Mouse (Mus musculus) forebrain, embryonic 13.5 days (tissue): ENCODE measurements at regions not wholly inside any gene's neighbourhood (a gene's known extent, or its start where the extent isn't known, plus 50 kb on each side); places are given as distances from the start of the nearest gene placed in this dataset.

Source experiments
- ATAC-seq: fragments of 200-750 bp; cut with Nextera tagmentation; 2 replicates; pipeline ENCODE4 v1.8.0; 2017
- H3K27ac ChIP-seq: fragments of 300-500 bp; sonication (generic); 2 replicates; pipeline ENCODE4 v1.5.1; 2015; ENCODE audit warnings: inconsistent platforms, mild to moderate bottlenecking, moderate library complexity
- H3K27me3 ChIP-seq: fragments of 300-500 bp; sonication (generic); 2 replicates; pipeline ENCODE4 v1.6.1; 2015; ENCODE audit warnings: mild to moderate bottlenecking, inconsistent platforms
- H3K36me3 ChIP-seq: fragments of 300-500 bp; sonication (generic); 2 replicates; pipeline ENCODE4 v1.6.1; 2015; ENCODE audit warnings: mild to moderate bottlenecking, inconsistent platforms; ENCODE audit not compliant: poor library complexity, severe bottlenecking
- H3K4me1 ChIP-seq: fragments of 300-500 bp; sonication (generic); 2 replicates; pipeline ENCODE4 v1.6.1; 2015; ENCODE audit warnings: inconsistent platforms
- H3K4me2 ChIP-seq: fragments of 300-500 bp; sonication (generic); 2 replicates; pipeline ENCODE4 v1.6.1; 2015; ENCODE audit warnings: inconsistent platforms, mild to moderate bottlenecking, moderate library complexity
- H3K4me3 ChIP-seq: fragments of 300-500 bp; sonication (generic); 2 replicates; pipeline ENCODE4 v1.5.1; 2015; ENCODE audit warnings: mild to moderate bottlenecking, inconsistent platforms
- H3K9ac ChIP-seq: fragments of 300-500 bp; sonication (generic); 2 replicates; pipeline ENCODE4 v1.6.1; 2015; ENCODE audit warnings: mild to moderate bottlenecking, inconsistent platforms
- H3K9me3 ChIP-seq: fragments of 300-500 bp; sonication (generic); replicated peaks from 2 replicates; pipeline ENCODE4 v1.6.1; 2016; ENCODE audit warnings: inconsistent platforms
- WGBS: fragments of 180-500 bp; shearing (Covaris S2); methylation state at CpG from one replicate; pipeline ENCODE4 v1.1.7; 2015; 5-methylcytosine and 5-hydroxymethylcytosine counted together

DNA sequence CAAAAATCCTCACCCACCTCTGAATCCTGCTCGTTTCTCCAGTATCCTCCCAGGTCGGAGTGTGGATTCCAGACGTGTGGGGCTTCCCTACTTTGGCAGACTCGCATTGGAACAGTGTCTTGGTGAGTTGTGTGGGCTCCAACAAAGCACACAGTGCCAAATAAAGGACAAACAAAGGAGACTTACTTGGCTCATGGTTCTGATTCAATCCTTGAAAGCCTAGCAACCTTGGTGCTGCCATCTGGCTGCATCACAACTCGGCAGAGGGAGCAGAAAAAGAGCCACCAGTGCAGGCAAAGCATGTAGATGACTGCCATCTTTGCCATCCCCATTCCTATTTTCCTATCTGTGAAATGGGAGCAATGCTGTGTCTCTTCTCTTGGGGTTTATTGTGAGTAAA, 64.0 kb downstream of the Il9r start:
- Histone ChIP-seq H3K4me2 (no peak overlapping the region), H3K27me3 (no peaks in the 10 kb centered on the region), H3K4me1 (peaks cover 47% of the 10 kb centered on the region), H3K9me3 (no peaks in the 10 kb centered on the region), H3K27ac (peak overlapping the region; percentile 49), H3K9ac (no peak overlapping the region), H3K4me3 (no peak overlapping the region), H3K36me3 (no peaks in the 10 kb centered on the region)
- 47% methylated on average over 5 of the region's 5 CpGs for WGBS
- ATAC-seq: peak; percentile 56

DNA sequence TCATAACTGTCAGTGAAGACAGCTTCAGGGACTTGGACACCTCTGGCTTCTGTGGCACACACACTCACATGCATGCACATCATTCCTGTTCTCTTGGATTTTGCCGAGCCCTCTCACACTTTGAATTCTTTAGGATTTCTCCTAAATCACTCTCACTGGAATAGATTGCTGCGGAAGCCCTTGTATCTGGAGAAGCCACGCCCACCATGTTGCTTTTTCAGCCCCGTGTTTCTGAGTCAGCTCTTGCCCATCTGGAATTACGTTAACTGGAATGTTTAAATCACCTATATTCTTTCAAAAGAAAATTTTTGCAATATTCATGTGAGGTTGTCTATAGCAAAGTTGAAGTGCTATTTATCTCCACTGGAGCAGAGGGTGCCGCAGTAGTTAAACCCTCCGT, 66.1 kb downstream of the Il9r start:
- no peaks in the 10 kb centered on the region for H3K9me3 ChIP-seq
- no peak overlapping the region for H3K27ac ChIP-seq
- H3K36me3 ChIP-seq: no peaks in the 10 kb centered on the region
- H3K4me3 ChIP-seq: no peak overlapping the region
- H3K4me1 ChIP-seq: peaks cover 31% of the 10 kb centered on the region
- H3K27me3 ChIP-seq: no peaks in the 10 kb centered on the region
- H3K9ac ChIP-seq: no peak overlapping the region
- H3K4me2 ChIP-seq: no peak overlapping the region
- 86% methylated on average over 7 of the region's 7 CpGs for WGBS
- no peak for ATAC-seq

- ATAC-seq: no peak
- WGBS: 84% methylated on average over 3 of the region's 3 CpGs
- no peak overlapping the region for H3K27ac ChIP-seq
- H3K9ac ChIP-seq: no peak overlapping the region
- H3K4me1 ChIP-seq: peaks cover 25% of the 10 kb centered on the region
- H3K4me2 ChIP-seq: no peak overlapping the region
- no peaks in the 10 kb centered on the region for H3K27me3 ChIP-seq
- H3K36me3 ChIP-seq: no peaks in the 10 kb centered on the region
- no peaks in the 10 kb centered on the region for H3K9me3 ChIP-seq
- H3K4me3 ChIP-seq: no peak overlapping the region
Observed at GRCm38 (mm10) chr11:32132008-32132615, 68.0 kb downstream of the Il9r start.

- no peak for ATAC-seq
- Histone ChIP-seq H3K9me3 (no peaks in the 10 kb centered on the region), H3K36me3 (no peaks in the 10 kb centered on the region), H3K9ac (no peak overlapping the region), H3K4me3 (no peak overlapping the region), H3K27ac (no peak overlapping the region), H3K4me1 (peaks cover 29% of the 10 kb centered on the region), H3K27me3 (no peaks in the 10 kb centered on the region), H3K4me2 (no peak overlapping the region)
- WGBS: 64% methylated on average over 7 of the region's 7 CpGs
Observed at GRCm38 (mm10) chr11:32128551-32128950, 71.5 kb downstream of the Il9r start.

DNA sequence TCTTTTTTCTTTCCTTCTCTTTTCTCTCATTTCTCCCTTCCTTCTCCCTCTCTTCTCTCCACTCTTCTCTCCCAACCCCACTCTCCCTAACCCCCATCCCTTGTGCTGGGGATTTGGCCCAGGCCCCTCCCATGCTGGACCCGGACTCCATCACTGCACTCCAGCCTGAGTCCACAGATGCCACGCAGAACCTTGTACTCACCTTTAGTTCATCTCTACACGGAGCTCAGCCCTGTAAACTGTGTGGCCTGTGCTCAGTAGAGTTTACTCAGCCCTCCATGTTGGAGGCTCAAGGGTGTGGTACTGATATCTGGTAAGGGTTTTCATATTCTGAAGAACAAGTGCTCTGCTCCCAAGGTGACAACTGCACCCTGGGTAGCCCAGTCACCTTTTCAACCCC, 72.1 kb downstream of the Il9r start:
- no peaks in the 10 kb centered on the region for H3K9me3 ChIP-seq
- H3K4me3 ChIP-seq: no peak overlapping the region
- WGBS: 83% methylated on average over 3 of the region's 3 CpGs
- peaks cover 27% of the 10 kb centered on the region for H3K4me1 ChIP-seq
- H3K27ac ChIP-seq: no peak overlapping the region
- no peaks in the 10 kb centered on the region for H3K27me3 ChIP-seq
- H3K9ac ChIP-seq: no peak overlapping the region
- H3K36me3 ChIP-seq: no peaks in the 10 kb centered on the region
- ATAC-seq: no peak
- no peak overlapping the region for H3K4me2 ChIP-seq

DNA sequence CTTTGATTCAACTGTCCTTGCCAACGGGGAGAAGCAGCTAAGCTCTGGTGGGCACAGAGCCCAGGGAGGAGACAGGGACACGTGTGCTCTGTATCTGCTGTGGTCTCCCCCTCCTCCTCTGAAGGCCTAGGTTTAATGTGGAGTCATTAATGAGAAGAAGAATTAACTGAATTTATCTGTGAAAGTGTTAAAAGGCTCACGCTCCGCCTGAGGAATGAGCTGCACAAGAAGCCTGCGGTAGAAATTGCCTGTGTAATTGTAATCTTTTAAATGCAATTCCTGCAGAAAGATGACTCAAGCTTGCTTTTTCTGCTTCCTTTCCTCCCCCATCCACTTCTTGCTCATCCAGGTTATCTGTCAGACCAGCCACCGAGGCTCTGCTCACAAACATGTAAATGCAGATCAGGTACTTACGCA, 72.7 kb downstream of the Il9r start:
- peak overlapping the region; percentile 61 for H3K27ac ChIP-seq
- no peaks in the 10 kb centered on the region for H3K9me3 ChIP-seq
- no peak overlapping the region for H3K4me3 ChIP-seq
- no peak overlapping the region for H3K4me2 ChIP-seq
- H3K9ac ChIP-seq: no peak overlapping the region
- peaks cover 27% of the 10 kb centered on the region for H3K4me1 ChIP-seq
- no peaks in the 10 kb centered on the region for H3K36me3 ChIP-seq
- 59% methylated on average over 7 of the region's 7 CpGs for WGBS
- ATAC-seq: peak; percentile 40; the same call in 1 of the 2 replicates
- no peaks in the 10 kb centered on the region for H3K27me3 ChIP-seq

DNA sequence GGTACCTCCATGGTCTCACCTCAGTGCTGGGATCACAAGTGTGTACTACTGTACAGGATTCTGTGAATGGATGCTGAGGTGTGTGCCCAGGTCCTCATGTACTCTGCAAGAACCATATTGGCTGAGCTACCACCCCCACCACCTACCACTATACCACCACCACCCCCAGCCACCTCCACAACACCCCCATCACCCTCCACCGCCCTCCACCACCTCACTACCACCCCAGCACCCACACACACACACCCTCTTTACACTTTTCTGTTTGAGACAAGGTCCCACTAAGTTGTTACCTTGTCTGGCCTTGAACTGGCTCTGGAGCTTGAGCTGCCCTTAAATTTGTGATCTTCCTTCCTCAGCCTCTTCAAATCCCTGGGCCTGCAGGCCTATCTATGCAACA, 73.3 kb downstream of the Il9r start:
- Histone ChIP-seq H3K27ac (peak overlapping the region; percentile 61; the same call in 1 of the 2 replicates), H3K9ac (no peak overlapping the region), H3K4me2 (no peak overlapping the region), H3K36me3 (no peaks in the 10 kb centered on the region), H3K4me3 (no peak overlapping the region), H3K4me1 (peaks cover 27% of the 10 kb centered on the region), H3K9me3 (no peaks in the 10 kb centered on the region), H3K27me3 (no peaks in the 10 kb centered on the region)
- no peak for ATAC-seq
- WGBS: 100% methylated on average over 1 of the region's 1 CpGs

DNA sequence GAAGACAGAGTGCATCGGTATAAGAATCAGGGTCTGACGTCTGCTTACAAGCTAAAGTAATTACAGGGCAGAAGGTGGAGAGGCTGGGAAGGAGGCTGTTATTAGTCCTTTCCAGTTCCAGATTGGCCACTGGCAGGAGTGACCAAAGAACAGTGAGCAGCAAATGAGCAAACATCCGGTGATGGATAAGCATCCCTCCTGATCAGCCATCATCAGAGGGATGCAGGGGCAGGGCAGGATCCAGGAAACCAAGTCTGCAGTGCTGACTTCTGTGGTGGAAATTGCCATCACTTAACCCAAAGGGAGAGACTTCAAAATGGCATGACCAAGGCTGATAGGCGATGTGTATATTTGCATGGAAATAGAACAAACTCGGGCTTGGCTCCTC, 73.8 kb downstream of the Il9r start:
- 0 out of 2 replicates have a peak, but pooled peaks have one; percentile 22 for ATAC-seq
- Histone ChIP-seq H3K9me3 (no peaks in the 10 kb centered on the region), H3K27me3 (no peaks in the 10 kb centered on the region), H3K27ac (peak overlapping the region; percentile 59; the same call in 1 of the 2 replicates), H3K4me3 (no peak overlapping the region), H3K4me1 (peaks cover 27% of the 10 kb centered on the region), H3K36me3 (no peaks in the 10 kb centered on the region), H3K9ac (peak overlapping the region; percentile 21; the same call in 1 of the 2 replicates), H3K4me2 (no peak overlapping the region)
- WGBS: 60% methylated on average over 5 of the region's 5 CpGs

DNA sequence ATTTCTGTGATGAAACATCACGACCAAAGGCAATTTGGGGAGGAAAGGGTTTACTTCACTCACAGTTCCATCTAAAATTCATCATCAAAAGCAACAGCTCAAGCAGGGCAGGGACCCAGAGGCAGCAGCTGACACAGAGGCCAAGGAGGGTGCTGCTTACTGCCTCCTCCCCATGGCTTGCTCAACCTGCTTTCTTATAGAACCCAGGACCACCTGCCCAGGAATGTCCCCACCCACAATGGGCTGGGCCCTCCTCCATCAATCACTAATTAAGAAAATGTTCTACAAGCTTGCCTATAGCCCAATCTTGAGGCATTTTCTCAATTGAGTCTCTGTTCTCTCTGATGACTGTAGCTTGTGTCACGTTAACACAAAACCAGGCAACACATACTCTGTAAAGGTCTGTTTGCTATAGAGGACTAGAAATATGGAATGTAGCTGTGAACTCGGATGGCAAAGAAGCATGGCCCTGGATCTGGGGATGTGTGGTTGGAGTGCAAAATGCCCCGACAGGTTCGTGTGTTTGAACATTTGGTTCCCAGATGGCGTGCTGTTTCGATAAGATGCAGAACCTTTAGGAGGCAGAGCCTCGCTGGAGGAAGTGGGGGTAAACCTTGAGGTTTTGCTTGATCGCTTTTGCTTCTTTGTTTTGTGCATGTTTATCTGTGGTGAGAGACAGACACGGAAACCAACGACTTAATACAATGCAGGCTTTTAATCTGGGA, 74.3 kb downstream of the Il9r start:
- Histone ChIP-seq H3K9me3 (no peaks in the 10 kb centered on the region), H3K27ac (peak overlapping the region; percentile 59; the same call in 1 of the 2 replicates), H3K4me1 (peaks cover 27% of the 10 kb centered on the region), H3K9ac (peak overlapping the region; percentile 21; the same call in 1 of the 2 replicates), H3K36me3 (no peaks in the 10 kb centered on the region), H3K4me2 (no peak overlapping the region), H3K4me3 (no peak overlapping the region), H3K27me3 (no peaks in the 10 kb centered on the region)
- peak; percentile 34; the same call in 1 of the 2 replicates for ATAC-seq
- WGBS: 58% methylated on average over 11 of the region's 11 CpGs

DNA sequence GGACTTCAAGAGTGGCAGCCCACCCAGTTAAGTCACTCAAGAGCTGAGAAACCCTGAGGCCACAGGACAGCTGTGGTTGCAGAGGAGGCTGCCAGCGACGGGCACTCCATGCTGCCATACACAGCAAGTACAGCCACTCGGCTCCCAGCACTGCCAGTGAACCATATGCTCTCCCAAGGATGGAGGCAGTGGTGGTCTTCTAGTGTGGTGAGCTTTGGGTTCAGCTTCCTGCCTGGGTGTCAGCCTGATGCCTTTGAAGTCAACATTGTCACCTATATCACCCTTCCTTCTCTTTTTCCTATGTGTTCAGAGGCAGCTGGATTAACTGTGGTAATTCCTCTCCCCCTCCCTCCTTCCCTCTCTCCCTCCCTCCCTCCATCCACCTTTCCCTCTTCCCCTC, 79.5 kb downstream of the Il9r start:
- Histone ChIP-seq H3K9me3 (no peaks in the 10 kb centered on the region), H3K36me3 (no peaks in the 10 kb centered on the region), H3K4me2 (no peak overlapping the region), H3K9ac (no peak overlapping the region), H3K27me3 (no peaks in the 10 kb centered on the region), H3K27ac (no peak overlapping the region), H3K4me3 (no peak overlapping the region), H3K4me1 (peaks cover 28% of the 10 kb centered on the region)
- 84% methylated on average over 3 of the region's 3 CpGs for WGBS
- no peak for ATAC-seq

DNA sequence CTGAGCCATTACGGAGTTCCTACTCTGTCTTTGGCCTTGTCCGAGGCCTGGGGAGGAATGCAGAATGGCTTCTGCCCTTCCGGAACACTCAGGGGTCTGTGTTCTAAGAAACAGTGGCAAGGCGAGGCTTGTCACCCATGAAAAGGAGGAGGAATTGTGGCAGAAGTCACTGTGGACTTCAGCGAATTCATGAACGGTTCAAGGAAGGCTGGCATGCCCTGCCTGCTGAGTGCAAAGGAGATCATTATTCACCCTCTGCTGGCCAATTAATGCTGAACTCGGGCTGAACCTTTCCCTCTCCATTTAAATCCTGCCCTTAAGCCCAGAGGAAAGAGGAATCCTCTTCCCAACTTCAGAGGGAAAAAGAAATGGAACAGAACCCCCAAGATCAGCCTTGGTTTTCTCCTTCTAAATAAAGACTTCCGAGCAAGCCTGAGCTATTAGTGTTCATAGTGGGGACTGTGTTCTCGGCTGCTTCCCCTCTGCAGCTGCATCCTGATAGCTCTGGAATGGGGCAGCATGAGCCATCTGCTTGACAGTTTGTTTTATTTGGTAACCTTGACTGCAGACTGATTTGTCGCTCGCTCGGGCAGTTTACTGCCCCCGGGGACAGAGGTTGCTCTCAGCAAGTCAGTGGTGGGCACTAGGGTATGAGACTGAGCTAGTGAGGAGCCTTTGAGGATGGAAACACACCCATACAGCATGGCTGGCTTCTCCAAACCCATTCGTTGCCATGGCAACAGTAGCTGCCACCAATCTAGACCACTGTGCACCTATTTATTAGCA, 81.0 kb downstream of the Il9r start:
- Histone ChIP-seq H3K27me3 (no peaks in the 10 kb centered on the region), H3K27ac (peak overlapping the region; percentile 65), H3K4me3 (no peak overlapping the region), H3K4me1 (peaks cover 26% of the 10 kb centered on the region), H3K4me2 (no peak overlapping the region), H3K36me3 (no peaks in the 10 kb centered on the region), H3K9ac (0 out of 2 replicates have a peak overlapping the region, but pooled peaks have one; percentile 5), H3K9me3 (0 out of 2 replicates have a peak, but pooled peaks cover 6% of the 10 kb centered on the region)
- 23% methylated on average over 14 of the region's 14 CpGs for WGBS
- peak; percentile 81 for ATAC-seq

- Histone ChIP-seq H3K36me3 (no peaks in the 10 kb centered on the region), H3K4me1 (peaks cover 36% of the 10 kb centered on the region), H3K27ac (no peak overlapping the region), H3K27me3 (no peaks in the 10 kb centered on the region), H3K9me3 (0 out of 2 replicates have a peak, but pooled peaks cover 6% of the 10 kb centered on the region), H3K4me2 (no peak overlapping the region), H3K4me3 (no peak overlapping the region), H3K9ac (no peak overlapping the region)
- ATAC-seq: no peak
- WGBS: 38% methylated on average over 2 of the region's 2 CpGs
Observed at GRCm38 (mm10) chr11:32117930-32118329, 82.1 kb downstream of the Il9r start.
